Mouse (Mus musculus): ENCODE data around the gene Lrrc57. TPM values are rescaled to one million over a fixed set of nuclear protein-coding genes. Genes with fewer than 3 reads are reported as not detected.

The Lrrc57 gene
- polyA plus RNA-seq (2015; fragmentation: Nextera tagmentation; extraction: Ambion mirVana), result 34.1 and 36.1 TPM in 2 replicates

GRCm38 (mm10) chr2:120608830-120609723, at the start of gene Lrrc57, which contains the start of gene Haus2:
TSS of gene Lrrc57 (minus strand) at chr2:120609520.
TSS of gene Haus2 (plus strand) at chr2:120609383.
- H3K4me1 ChIP-seq (replicated peaks), result peaks cover 25% of the 10 kb centered on the region
- H3K9ac ChIP-seq, result peak within 1 kb of the TSS; percentile 92
- H3K27ac ChIP-seq, result peak within 1 kb of the TSS; percentile 93
- no peaks in the 10 kb centered on the region for H3K27me3 ChIP-seq
- peaks cover 28% of the 10 kb centered on the region for H3K36me3 ChIP-seq
- ATAC-seq (ENCODE audit: low FRiP score), result peak; percentile 97
- H3K4me2 ChIP-seq, result peak within 1 kb of the TSS; percentile 82
- peak within 1 kb of the TSS; percentile 85 for H3K4me3 ChIP-seq
- H3K9me3 ChIP-seq, result no peaks in the 10 kb centered on the region
- under 1% methylated on average over 52 of the region's 52 CpGs for WGBS

- H3K27me3 ChIP-seq, result no peaks in the 10 kb centered on the region
- H3K27ac ChIP-seq, result no peak overlapping the region
- H3K4me2 ChIP-seq, result no peak overlapping the region
- H3K9me3 ChIP-seq, result no peaks in the 10 kb centered on the region
- H3K36me3 ChIP-seq, result no peaks in the 10 kb centered on the region
- H3K4me3 ChIP-seq, result no peak overlapping the region
- 72% methylated on average over 5 of the region's 5 CpGs for WGBS
- H3K4me1 ChIP-seq (replicated peaks), result no peaks in the 10 kb centered on the region
- no peak for ATAC-seq (ENCODE audit: low FRiP score)
- H3K9ac ChIP-seq, result no peak overlapping the region
Observed at GRCm38 (mm10) chr2:120658486-120658885, 49.2 kb upstream of the Lrrc57 start.

- no peak for ATAC-seq (ENCODE audit: low FRiP score)
- no peak overlapping the region for H3K4me3 ChIP-seq
- H3K9me3 ChIP-seq, result no peaks in the 10 kb centered on the region
- H3K9ac ChIP-seq, result no peak overlapping the region
- no peaks in the 10 kb centered on the region; the same call in 1 of the 2 replicates for H3K4me1 ChIP-seq (replicated peaks)
- H3K27me3 ChIP-seq, result no peaks in the 10 kb centered on the region
- no peaks in the 10 kb centered on the region for H3K36me3 ChIP-seq
- WGBS, result 98% methylated on average over 2 of the region's 2 CpGs
- no peak overlapping the region for H3K4me2 ChIP-seq
- no peak overlapping the region for H3K27ac ChIP-seq
Observed at GRCm38 (mm10) chr2:120656711-120657110, 47.4 kb upstream of the Lrrc57 start.

- no peak overlapping the region for H3K4me2 ChIP-seq
- no peak for ATAC-seq (ENCODE audit: low FRiP score)
- H3K4me3 ChIP-seq, result no peak overlapping the region
- WGBS, result 91% methylated on average over 5 of the region's 5 CpGs
- H3K9ac ChIP-seq, result no peak overlapping the region
- H3K36me3 ChIP-seq, result no peaks in the 10 kb centered on the region
- no peaks in the 10 kb centered on the region; the same call in 1 of the 2 replicates for H3K4me1 ChIP-seq (replicated peaks)
- no peaks in the 10 kb centered on the region for H3K9me3 ChIP-seq
- no peaks in the 10 kb centered on the region for H3K27me3 ChIP-seq
- H3K27ac ChIP-seq, result no peak overlapping the region
Observed at GRCm38 (mm10) chr2:120655905-120656304, 46.6 kb upstream of the Lrrc57 start.

- no peaks in the 10 kb centered on the region for H3K27me3 ChIP-seq
- H3K4me3 ChIP-seq, result no peak overlapping the region
- 84% methylated on average over 2 of the region's 2 CpGs for WGBS
- no peak overlapping the region for H3K9ac ChIP-seq
- H3K9me3 ChIP-seq, result no peaks in the 10 kb centered on the region
- no peaks in the 10 kb centered on the region for H3K36me3 ChIP-seq
- H3K4me1 ChIP-seq (replicated peaks), result no peaks in the 10 kb centered on the region; the same call in 1 of the 2 replicates
- no peak overlapping the region for H3K4me2 ChIP-seq
- no peak overlapping the region for H3K27ac ChIP-seq
- no peak for ATAC-seq (ENCODE audit: low FRiP score)
Observed at GRCm38 (mm10) chr2:120654693-120655092, 45.4 kb upstream of the Lrrc57 start.

- Histone ChIP-seq H3K27ac (no peak overlapping the region), H3K9me3 (no peaks in the 10 kb centered on the region)
Observed at GRCm38 (mm10) chr2:120652925-120653284, 43.6 kb upstream of the Lrrc57 start.

GRCm38 (mm10) chr2:120652256-120652924, 43.1 kb upstream of the Lrrc57 start:
- H3K4me1 ChIP-seq (replicated peaks), result no peaks in the 10 kb centered on the region; the same call in 1 of the 2 replicates
- H3K9me3 ChIP-seq, result no peaks in the 10 kb centered on the region
- H3K4me2 ChIP-seq, result no peak overlapping the region
- no peak overlapping the region for H3K4me3 ChIP-seq
- no peak for ATAC-seq (ENCODE audit: low FRiP score)
- WGBS, result 80% methylated on average over 7 of the region's 7 CpGs
- no peaks in the 10 kb centered on the region for H3K27me3 ChIP-seq
- H3K9ac ChIP-seq, result no peak overlapping the region
- no peak overlapping the region for H3K27ac ChIP-seq
- no peaks in the 10 kb centered on the region for H3K36me3 ChIP-seq

More at GRCm38 (mm10) chr2:120652925-120653284, 43.6 kb upstream of the Lrrc57 start:
- ATAC-seq (ENCODE audit: low FRiP score), result no peak
- Histone ChIP-seq H3K36me3 (no peaks in the 10 kb centered on the region), H3K4me3 (no peak overlapping the region), H3K4me1 (replicated peaks) (no peaks in the 10 kb centered on the region; the same call in 1 of the 2 replicates), H3K4me2 (no peak overlapping the region), H3K9ac (no peak overlapping the region), H3K27me3 (no peaks in the 10 kb centered on the region)
- 88% methylated on average over 7 of the region's 7 CpGs for WGBS

- H3K4me1 ChIP-seq (replicated peaks), result no peaks in the 10 kb centered on the region
- no peak overlapping the region for H3K27ac ChIP-seq
- H3K9ac ChIP-seq, result no peak overlapping the region
- H3K9me3 ChIP-seq, result no peaks in the 10 kb centered on the region
- no peak overlapping the region for H3K4me2 ChIP-seq
- ATAC-seq (ENCODE audit: low FRiP score), result no peak
- H3K36me3 ChIP-seq, result no peaks in the 10 kb centered on the region
- no peak overlapping the region for H3K4me3 ChIP-seq
- H3K27me3 ChIP-seq, result no peaks in the 10 kb centered on the region
- 80% methylated on average over 4 of the region's 4 CpGs for WGBS
Observed at GRCm38 (mm10) chr2:120646777-120647176, 37.5 kb upstream of the Lrrc57 start.

- no peak overlapping the region for H3K4me3 ChIP-seq
- WGBS, result 64% methylated on average over 7 of the region's 7 CpGs
- ATAC-seq (ENCODE audit: low FRiP score), result no peak
- H3K4me2 ChIP-seq, result no peak overlapping the region
- no peaks in the 10 kb centered on the region for H3K9me3 ChIP-seq
- peak overlapping the region; percentile 30; the same call in 1 of the 2 replicates for H3K27ac ChIP-seq
- no peak overlapping the region; the same call in 1 of the 2 replicates for H3K9ac ChIP-seq
- H3K36me3 ChIP-seq, result no peaks in the 10 kb centered on the region
- no peaks in the 10 kb centered on the region for H3K4me1 ChIP-seq (replicated peaks)
- no peaks in the 10 kb centered on the region for H3K27me3 ChIP-seq
Observed at GRCm38 (mm10) chr2:120643836-120644235, 34.5 kb upstream of the Lrrc57 start.

GRCm38 (mm10) chr2:120640835-120641234, 31.5 kb upstream of the Lrrc57 start:
- Histone ChIP-seq H3K27ac (no peak overlapping the region), H3K4me2 (no peak overlapping the region), H3K36me3 (no peaks in the 10 kb centered on the region), H3K4me1 (replicated peaks) (no peaks in the 10 kb centered on the region), H3K9ac (no peak overlapping the region), H3K4me3 (no peak overlapping the region), H3K9me3 (no peaks in the 10 kb centered on the region), H3K27me3 (no peaks in the 10 kb centered on the region)
- 91% methylated on average over 8 of the region's 8 CpGs for WGBS
- ATAC-seq (ENCODE audit: low FRiP score), result no peak

GRCm38 (mm10) chr2:120631957-120632356, 22.6 kb upstream of the Lrrc57 start:
- Histone ChIP-seq H3K4me1 (replicated peaks) (peaks cover 16% of the 10 kb centered on the region), H3K36me3 (peaks cover 11% of the 10 kb centered on the region), H3K27ac (no peak overlapping the region), H3K4me2 (no peak overlapping the region), H3K9me3 (no peaks in the 10 kb centered on the region), H3K4me3 (no peak overlapping the region), H3K27me3 (no peaks in the 10 kb centered on the region), H3K9ac (no peak overlapping the region)
- ATAC-seq (ENCODE audit: low FRiP score), result no peak
- 89% methylated on average over 4 of the region's 4 CpGs for WGBS

- Histone ChIP-seq H3K36me3 (peaks cover 11% of the 10 kb centered on the region), H3K4me2 (no peak overlapping the region), H3K4me1 (replicated peaks) (peaks cover 16% of the 10 kb centered on the region), H3K9me3 (no peaks in the 10 kb centered on the region), H3K9ac (no peak overlapping the region), H3K4me3 (no peak overlapping the region), H3K27ac (no peak overlapping the region), H3K27me3 (no peaks in the 10 kb centered on the region)
- WGBS, result 93% methylated on average over 2 of the region's 2 CpGs
- no peak for ATAC-seq (ENCODE audit: low FRiP score)
Observed at GRCm38 (mm10) chr2:120631521-120631920, 22.2 kb upstream of the Lrrc57 start.
